8 mouse cellular contexts compared by ENCODE assay signal in the genomic region with DNA sequence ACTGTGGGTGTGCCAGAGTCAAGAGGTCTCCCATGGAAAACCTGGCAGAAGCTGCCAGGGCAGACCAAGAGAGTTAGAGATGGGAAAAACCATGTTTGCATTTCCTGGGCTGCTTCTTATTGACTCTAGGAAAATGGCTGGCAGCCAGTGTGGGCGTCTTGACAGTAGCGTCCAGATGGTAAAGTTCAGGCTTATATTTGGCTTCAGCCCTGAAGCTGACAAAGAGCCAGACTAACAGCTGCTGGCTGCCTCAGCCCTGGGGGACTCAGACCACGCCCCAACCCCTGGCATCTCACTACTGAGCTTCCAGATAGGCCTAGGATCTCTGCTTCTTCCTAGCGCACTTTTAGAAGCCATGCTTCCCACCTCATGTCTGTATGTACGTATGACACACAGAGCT.
DNase-seq lines count a peak whose midpoint lies in the region; ATAC-seq and TF ChIP-seq lines count a peak whose summit lies in the region.

No protein-coding gene starts in this region.

- ATAC-seq in midbrain, embryonic 12.5 days (ENCODE audit: low FRiP score, low read depth): no peak
- ATAC-seq in midbrain, embryonic 11.5 days (ENCODE audit: low FRiP score): no peak
- peak; percentile 37; the same call in 1 of the 2 replicates for ATAC-seq in heart, postnatal 0 days (ENCODE audit: insufficient read depth, low read depth)
- no peak for ATAC-seq in inflammation-experienced regulatory T-cells, adult 6 months

- no peak overlapping the region for H3K9ac ChIP-seq in midbrain, embryonic 12.5 days (replicated peaks)
- no peak overlapping the region for H3K9ac ChIP-seq in midbrain, embryonic 11.5 days (ENCODE audit: low read length)
- H3K9ac ChIP-seq in heart, postnatal 0 days (replicated peaks; ENCODE audit: low read depth, low read length): no peak overlapping the region

- DNase-seq in adrenal gland, postnatal 14 days: peak; percentile 27
- DNase-seq in adrenal gland, adult (ENCODE audit: inconsistent age in 2 of 2, low spot score in 1 of 2): no peak
- no peak for DNase-seq in midbrain, embryonic 11.5 days (ENCODE audit: low spot score, missing footprints)
- DNase-seq in heart, postnatal 0 days (ENCODE audit: low spot score): peak; percentile 60
- DNase-seq in left cerebral cortex, adult 9 months (ENCODE audit: low spot score in 2 of 2): peak; percentile 32 to 50
- DNase-seq in ovary, postnatal 14 days (ENCODE audit: low spot score): peak; percentile 21

- WGBS in midbrain, embryonic 12.5 days: 75% methylated on average over 5 of the region's 5 CpGs
- 96% methylated on average over 5 of the region's 5 CpGs for WGBS in midbrain, embryonic 11.5 days
- WGBS in heart, postnatal 0 days: 18% methylated on average over 5 of the region's 5 CpGs

- H3K27me3 ChIP-seq in midbrain, embryonic 12.5 days: peaks cover 8% of the 10 kb centered on the region; the same call in 1 of the 2 replicates
- H3K27me3 ChIP-seq in midbrain, embryonic 11.5 days (ENCODE audit: control insufficient read depth, insufficient read depth, low read length): no peaks in the 10 kb centered on the region
- H3K27me3 ChIP-seq in heart, postnatal 0 days (ENCODE audit: control insufficient read depth, insufficient read depth, low read length): no peaks in the 10 kb centered on the region

- peaks cover 48% of the 10 kb centered on the region for H3K4me1 ChIP-seq in midbrain, embryonic 12.5 days
- peaks cover 25% of the 10 kb centered on the region for H3K4me1 ChIP-seq in midbrain, embryonic 11.5 days (ENCODE audit: control insufficient read depth, insufficient read depth, low read length)
- H3K4me1 ChIP-seq in heart, postnatal 0 days (ENCODE audit: control insufficient read depth, insufficient read depth): peaks cover 23% of the 10 kb centered on the region; the same call in 1 of the 2 replicates

- H3K27ac ChIP-seq in midbrain, embryonic 12.5 days (replicated peaks): 0 out of 2 replicates have a peak overlapping the region, but pooled peaks have one; percentile 35
- H3K27ac ChIP-seq in midbrain, embryonic 11.5 days (ENCODE audit: low read depth, low read length): no peak overlapping the region
- peak overlapping the region; percentile 50; the same call in 1 of the 2 replicates for H3K27ac ChIP-seq in heart, postnatal 0 days (ENCODE audit: low read depth)

- no peaks in the 10 kb centered on the region for H3K9me3 ChIP-seq in midbrain, embryonic 12.5 days
- no peaks in the 10 kb centered on the region for H3K9me3 ChIP-seq in midbrain, embryonic 11.5 days (ENCODE audit: control insufficient read depth, low read length)
- H3K9me3 ChIP-seq in heart, postnatal 0 days (replicated peaks; ENCODE audit: control insufficient read depth, low read length): no peaks in the 10 kb centered on the region

- no peak for TF ChIP-seq EP300 in heart, postnatal 0 days (IDR thresholded peaks at IDR 0.05; ENCODE audit: low read depth)

- no peak overlapping the region for H3K4me2 ChIP-seq in midbrain, embryonic 12.5 days (replicated peaks)
- H3K4me2 ChIP-seq in midbrain, embryonic 11.5 days: no peak overlapping the region
- H3K4me2 ChIP-seq in heart, postnatal 0 days (ENCODE audit: low read depth, low read length): no peak overlapping the region

- no peak overlapping the region for H3K4me3 ChIP-seq in midbrain, embryonic 12.5 days
- H3K4me3 ChIP-seq in midbrain, embryonic 11.5 days (ENCODE audit: low read depth, low read length): no peak overlapping the region
- H3K4me3 ChIP-seq in heart, postnatal 0 days (ENCODE audit: low read depth, low read length): no peak overlapping the region

- no peak for TF ChIP-seq CTCF in heart, postnatal 0 days (IDR thresholded peaks at IDR 0.05; ENCODE audit: low read depth)

- H3K36me3 ChIP-seq in midbrain, embryonic 12.5 days: no peaks in the 10 kb centered on the region
- no peaks in the 10 kb centered on the region; the same call in 1 of the 2 replicates for H3K36me3 ChIP-seq in midbrain, embryonic 11.5 days (ENCODE audit: control insufficient read depth, insufficient read depth, low read length)
- no peaks in the 10 kb centered on the region for H3K36me3 ChIP-seq in heart, postnatal 0 days (replicated peaks; ENCODE audit: control insufficient read depth, insufficient read depth, low read length)

Comparison
In these comparisons a context has a peak if more than half of its experiments do, and no peak if none do; other contexts are left out.
1. DNase-seq: peak in adrenal gland, postnatal 14 days (single experiment), heart, postnatal 0 days (single experiment), left cerebral cortex, adult 9 months (2 of 2) and ovary, postnatal 14 days (single experiment); none in adrenal gland, adult (0 of 2) and midbrain, embryonic 11.5 days (single experiment).